Mouse (Mus musculus) small intestine, adult 2 months (tissue): ENCODE measurements around the gene Oas1h. TPM values are rescaled to one million over a fixed set of nuclear protein-coding genes. Genes with fewer than 3 reads are reported as not detected.

ENCODE experiments used
- H3K27ac ChIP-seq: fragments of 200-500 bp; 2 replicates; pipeline ENCODE4 v1.5.1; 2012; ENCODE audit warnings: low read depth, low read length, control low read depth, inconsistent platforms; ENCODE audit not compliant: insufficient read depth
- H3K27me3 ChIP-seq: fragments of 200-500 bp; 2 replicates; pipeline ENCODE4 v1.6.1; 2012; ENCODE audit warnings: mild to moderate bottlenecking, moderate library complexity, low read length, inconsistent platforms; ENCODE audit not compliant: control insufficient read depth, insufficient read depth
- H3K36me3 ChIP-seq: fragments of 200-500 bp; 2 replicates; pipeline ENCODE4 v1.6.1; 2012; ENCODE audit warnings: mild to moderate bottlenecking, low read length, control low read depth, inconsistent platforms; ENCODE audit not compliant: control insufficient read depth, insufficient read depth
- H3K4me1 ChIP-seq: fragments of 200-500 bp; 2 replicates; pipeline ENCODE4 v1.6.1; 2012; ENCODE audit warnings: low read length, inconsistent platforms, mixed read lengths; ENCODE audit not compliant: control insufficient read depth, insufficient read depth, insufficient read length
- H3K4me3 ChIP-seq: fragments of 200-500 bp; 2 replicates; pipeline ENCODE4 v1.5.1; 2012; ENCODE audit warnings: low read depth, mild to moderate bottlenecking, control low read depth, inconsistent platforms, low read length, moderate library complexity
- CTCF ChIP-seq: fragments of 200-500 bp; IDR thresholded peaks from 2 replicates; pipeline ENCODE4 v1.5.1; 2012; ENCODE audit warnings: low read depth, mild to moderate bottlenecking, control low read depth, inconsistent platforms, low read length, moderate library complexity, mixed read lengths; ENCODE audit not compliant: insufficient replicate concordance, insufficient read length; ENCODE audit errors: extremely low read depth
- POLR2A ChIP-seq: fragments of 200-500 bp; IDR thresholded peaks from 2 replicates; pipeline ENCODE4 v1.6.1; 2012; ENCODE audit warnings: low read depth, mild to moderate bottlenecking, control low read depth, inconsistent platforms, low read length, moderate library complexity
- WGBS: fragments of 180-500 bp; shearing (Covaris S2); methylation state at CpG from one replicate; pipeline ENCODE4 v1.1.7; 2018; 5-methylcytosine and 5-hydroxymethylcytosine counted together
- polyA plus RNA-seq: library from polyadenylated mRNA; depleted of rRNA; stranded (reverse); fragments of >200 nt; gene quantifications from 2 replicates; pipeline ENCODE4 v1.2.3, GENCODE M21; 2012; rRNA removed

Oas1h gene
- polyA plus RNA-seq, 1 experiment, result not detected

DNA sequence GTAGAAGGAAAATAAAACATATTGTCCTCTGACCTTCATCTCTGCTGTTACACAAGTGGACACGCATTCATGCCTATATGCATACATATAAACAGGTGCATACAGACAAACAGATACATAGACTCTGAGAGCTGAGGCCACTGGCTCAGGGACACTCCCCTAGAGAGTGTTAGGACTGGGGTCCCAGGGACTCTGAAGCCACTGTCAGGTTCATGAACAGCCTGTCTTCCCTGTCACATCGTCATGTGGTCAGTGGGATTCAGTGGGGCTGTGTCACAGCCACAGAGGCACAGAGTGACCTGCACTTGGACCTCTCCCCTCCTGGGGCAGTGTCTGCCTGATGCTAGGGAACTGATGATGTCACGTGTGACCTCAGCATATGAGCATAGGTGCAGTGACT, 59.1 kb downstream of the Oas1h start:
- Histone ChIP-seq H3K4me3 (no peak overlapping the region), H3K36me3 (no peaks in the 10 kb centered on the region), H3K27me3 (no peaks in the 10 kb centered on the region), H3K4me1 (peaks cover 9% of the 10 kb centered on the region; the same call in 1 of the 2 replicates), H3K27ac (no peak overlapping the region)
- TF ChIP-seq CTCF, result no peak
- TF ChIP-seq POLR2A, result no peak
- 82% methylated on average over 3 of the region's 3 CpGs for WGBS

Other genes starting within 250 kb of the Oas1h start
- 6.9 and 12.1 TPM in 2 replicates for gene Rita1, start 248.8 kb upstream of the Oas1h start, polyA plus RNA-seq
- 23.1 and 44.6 TPM in 2 replicates for gene Ddx54, start 248.7 kb upstream of the Oas1h start, polyA plus RNA-seq
- not detected in 2 replicates for gene Cfap73, start 227.2 kb upstream of the Oas1h start, polyA plus RNA-seq
- 1.7 and 2.6 TPM in 2 replicates for gene Rasal1, start 212.6 kb upstream of the Oas1h start, polyA plus RNA-seq
- gene Dtx1, start 149.5 kb upstream of the Oas1h start, polyA plus RNA-seq, result 18.1 and 31.1 TPM in 2 replicates
- gene Oas2, start 111.6 kb upstream of the Oas1h start, polyA plus RNA-seq, result 2.9 and 7.4 TPM in 2 replicates
- gene Oas3, start 83.8 kb upstream of the Oas1h start, polyA plus RNA-seq, result 9.6 and 94.5 TPM in 2 replicates
- 0.09 and 3.6 TPM in 2 replicates for gene Oas1e, start 65.9 kb upstream of the Oas1h start, polyA plus RNA-seq
- gene Oas1c, start 48.9 kb upstream of the Oas1h start, polyA plus RNA-seq, result 1.2 and 1.4 TPM in 2 replicates
- gene Oas1f, start 14.1 kb upstream of the Oas1h start, polyA plus RNA-seq, result 0.19 TPM in 1 of 2 replicates, not detected in the other
- 6.7 and 30.1 TPM in 2 replicates for gene Oas1g, start 26.2 kb downstream of the Oas1h start, polyA plus RNA-seq
- gene Oas1a, start 46.1 kb downstream of the Oas1h start, polyA plus RNA-seq, result 11.5 and 55.5 TPM in 2 replicates
- gene Oas1d, start 53.1 kb downstream of the Oas1h start, polyA plus RNA-seq, result 0.13 and 0.18 TPM in 2 replicates
- 0.25 and 0.35 TPM in 2 replicates for gene Rph3a, start 148.7 kb downstream of the Oas1h start, polyA plus RNA-seq